Mouse (Mus musculus) embryo, embryonic 11.5 days (tissue): ENCODE data around the gene 4931429L15Rik.

Source experiments
- DNase-seq: peaks from one replicate; pipeline ENCODE4 v3.0.0-alpha.2; 2012; ENCODE audit warnings: low read depth, low spot score

The 4931429L15Rik gene

DNA sequence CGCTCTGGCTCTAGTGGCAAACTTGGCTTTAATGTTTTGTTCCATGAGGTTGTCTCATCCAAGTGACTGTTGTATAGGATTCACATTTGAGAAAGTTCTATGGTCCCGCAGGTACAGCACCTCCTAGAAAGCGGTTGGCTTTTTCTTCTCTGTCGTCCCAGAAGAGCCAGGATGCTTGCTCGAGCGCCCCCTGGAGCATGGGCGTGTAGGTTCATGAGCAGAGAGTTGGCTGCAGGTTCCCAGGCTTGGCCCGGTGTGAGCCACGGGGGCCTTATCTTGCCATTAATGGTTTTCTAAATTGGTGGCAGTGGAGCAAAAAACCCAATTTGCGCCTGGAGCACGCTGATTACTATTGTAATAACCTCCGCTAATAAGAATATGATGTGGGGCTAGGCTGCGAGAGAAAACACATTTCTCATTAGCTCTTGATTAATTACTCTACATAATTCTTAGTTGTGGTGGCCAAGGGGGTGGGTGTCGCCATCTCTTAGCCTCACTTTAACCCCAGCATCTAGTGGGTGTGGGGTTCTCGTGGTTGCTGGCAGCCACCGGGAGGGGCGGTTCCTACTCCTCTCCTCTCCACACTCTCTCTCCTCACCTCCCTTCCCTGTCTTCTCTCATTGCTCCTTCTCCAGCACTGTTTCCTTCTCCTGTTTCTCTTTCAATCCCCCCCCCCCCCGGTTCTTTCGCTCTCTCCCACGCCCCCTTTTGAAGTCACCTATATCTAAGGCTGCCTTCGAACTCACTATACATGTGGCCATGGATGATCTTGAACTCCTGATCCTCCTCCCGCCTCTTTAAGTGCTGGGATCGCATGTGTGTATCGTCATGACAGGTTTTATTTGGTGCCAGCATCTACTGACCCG is 8.2 kb upstream of the 4931429L15Rik start:
- DNase-seq: no peak

- no peak for DNase-seq
Observed at GRCm38 (mm10) chr9:46326694-46327405, 7.1 kb upstream of the 4931429L15Rik start.

DNA sequence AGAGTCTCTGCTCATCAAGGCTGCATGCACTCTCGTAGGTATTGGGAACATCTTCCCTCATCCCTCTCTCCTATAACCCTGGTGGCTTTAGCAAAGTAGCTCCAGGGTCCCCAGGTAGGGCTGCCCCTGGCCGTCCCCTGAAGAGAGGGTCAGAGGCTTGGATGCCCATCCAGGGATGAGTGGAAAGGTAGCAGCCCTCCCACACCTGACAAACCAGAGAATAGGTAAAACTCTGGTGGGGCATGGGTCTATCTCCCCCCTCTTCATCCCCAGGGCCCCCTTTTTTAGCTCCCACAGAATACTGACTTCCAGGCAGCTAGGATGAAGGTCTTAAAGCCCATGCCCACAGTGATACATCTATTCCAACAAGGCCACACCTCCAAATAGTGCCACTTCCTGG is 675 bp upstream of the 4931429L15Rik start:
- DNase-seq: no peak

- DNase-seq: no peak
Observed at GRCm38 (mm10) chr9:46317957-46318356, 1.8 kb downstream of the 4931429L15Rik start.

DNA sequence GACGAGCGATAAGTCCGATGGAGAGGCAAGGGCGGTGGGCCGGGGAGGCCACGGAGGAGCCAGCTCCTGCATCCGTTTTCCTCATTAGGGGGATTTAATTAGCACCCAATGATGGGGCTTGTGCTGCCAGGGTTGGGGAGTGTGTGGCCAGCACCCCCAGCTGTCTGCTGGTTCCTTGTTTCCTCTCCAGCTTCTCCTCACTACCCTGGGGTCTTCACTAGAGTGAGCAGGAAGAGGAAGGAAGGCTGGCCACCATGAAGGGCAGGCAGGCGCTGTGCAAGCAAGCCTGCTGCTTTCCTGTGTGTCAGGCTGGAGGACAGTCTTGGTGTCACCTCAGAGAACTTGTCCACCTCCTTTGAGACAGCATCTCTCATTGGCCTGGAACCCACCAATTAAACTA is 2.9 kb downstream of the 4931429L15Rik start:
- no peak for DNase-seq

DNA sequence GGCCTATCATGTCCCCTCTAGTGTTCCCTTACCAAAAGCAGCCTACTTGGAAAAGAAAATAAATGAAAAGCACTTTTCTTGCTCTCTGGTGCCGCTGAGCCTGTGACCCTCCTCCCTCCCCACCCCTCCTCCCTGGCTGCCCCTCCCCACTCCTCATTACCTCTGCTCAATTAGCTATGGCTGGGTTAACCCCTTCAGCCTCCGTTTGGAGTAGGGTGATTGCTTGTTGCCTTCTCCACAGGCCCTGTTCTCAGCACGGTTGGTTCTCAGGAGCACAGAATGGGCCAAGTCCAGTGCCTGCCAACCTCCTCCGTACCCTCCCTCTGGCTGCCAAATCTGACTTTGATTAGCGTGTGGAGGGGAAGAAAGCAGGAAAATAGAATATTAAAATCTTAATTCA is 3.4 kb downstream of the 4931429L15Rik start:
- DNase-seq: no peak

- no peak for DNase-seq
Observed at GRCm38 (mm10) chr9:46315807-46316365, 3.9 kb downstream of the 4931429L15Rik start.

- DNase-seq: no peak
Observed at GRCm38 (mm10) chr9:46314921-46315320, 4.9 kb downstream of the 4931429L15Rik start.

- DNase-seq: peak; percentile 71
Observed at GRCm38 (mm10) chr9:46314507-46314906, 5.3 kb downstream of the 4931429L15Rik start.

DNA sequence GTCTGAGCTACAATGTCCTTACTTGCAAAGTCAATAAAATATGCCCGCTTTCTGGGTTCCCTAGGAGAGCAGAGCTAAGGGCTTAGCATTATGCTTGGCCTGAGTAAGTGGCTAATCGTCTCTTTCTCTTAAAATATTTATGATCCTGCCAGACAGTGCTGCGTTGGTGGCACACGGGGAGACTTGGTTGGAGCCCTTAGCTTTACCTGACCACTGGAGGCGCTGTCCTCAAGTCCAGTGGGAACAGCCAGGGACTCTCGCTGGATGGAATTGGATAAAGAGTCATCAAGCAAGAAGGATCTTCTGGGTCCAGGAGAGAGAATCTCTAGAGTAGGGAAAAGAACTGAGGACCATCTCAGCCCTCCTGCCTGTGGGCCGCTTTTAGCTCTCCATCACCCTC is 10.7 kb downstream of the 4931429L15Rik start:
- DNase-seq: no peak

DNA sequence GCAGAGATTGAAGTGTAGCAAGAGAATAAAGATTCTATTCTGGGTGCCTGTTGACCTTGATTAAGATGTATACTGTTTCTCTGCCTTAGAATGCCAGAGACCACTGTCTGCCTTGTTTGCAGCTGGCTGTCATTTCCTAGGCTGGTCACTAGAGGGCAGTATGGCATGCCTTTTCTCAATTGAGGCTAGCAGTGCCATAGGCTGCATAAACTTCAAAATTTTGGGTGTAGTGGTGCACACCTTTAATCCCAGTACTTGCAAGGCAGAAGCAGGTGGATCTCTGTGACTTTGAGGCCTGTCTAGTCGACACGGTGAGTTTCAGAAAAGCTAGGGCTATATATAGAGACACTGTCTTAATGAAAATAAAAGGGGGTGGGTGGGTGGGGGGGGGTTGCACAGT is 17.6 kb downstream of the 4931429L15Rik start:
- DNase-seq: no peak

DNA sequence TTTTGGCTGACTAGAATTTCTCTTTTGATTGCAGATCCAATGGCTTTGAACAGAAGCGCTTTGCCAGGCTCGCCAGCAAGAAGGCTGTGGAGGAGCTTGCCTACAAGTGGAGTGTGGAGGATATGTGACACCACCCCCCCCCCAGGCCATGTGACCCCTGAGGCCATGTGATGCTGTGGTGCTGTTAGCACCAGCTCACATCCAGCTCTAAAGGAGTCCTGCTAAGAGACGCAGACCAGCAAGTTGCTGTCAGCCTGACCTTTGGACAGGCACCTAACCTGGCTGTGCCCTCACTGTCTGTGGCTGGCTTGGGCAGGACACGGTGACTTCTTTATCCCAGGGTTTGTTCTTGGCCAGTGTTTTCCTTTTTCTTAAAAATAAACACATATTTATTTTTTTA is 21.4 kb downstream of the 4931429L15Rik start:
- DNase-seq: no peak

GRCm38 (mm10) chr9:46282631-46283436 is 37.0 kb downstream of the 4931429L15Rik start, which contains the start of gene Bud13:
TSS of gene Bud13 (plus strand) at chr9:46283008.
- DNase-seq: peak; percentile 86

- DNase-seq: no peak
Observed at GRCm38 (mm10) chr9:46274494-46274893, 45.3 kb downstream of the 4931429L15Rik start.

GRCm38 (mm10) chr9:46272677-46273454 is 46.9 kb downstream of the 4931429L15Rik start, which contains the start of gene Zpr1:
TSS of gene Zpr1 (plus strand) at chr9:46273064.
- DNase-seq: peak; percentile 81

- DNase-seq: no peak
Observed at GRCm38 (mm10) chr9:46272070-46272469, 47.7 kb downstream of the 4931429L15Rik start.

DNA sequence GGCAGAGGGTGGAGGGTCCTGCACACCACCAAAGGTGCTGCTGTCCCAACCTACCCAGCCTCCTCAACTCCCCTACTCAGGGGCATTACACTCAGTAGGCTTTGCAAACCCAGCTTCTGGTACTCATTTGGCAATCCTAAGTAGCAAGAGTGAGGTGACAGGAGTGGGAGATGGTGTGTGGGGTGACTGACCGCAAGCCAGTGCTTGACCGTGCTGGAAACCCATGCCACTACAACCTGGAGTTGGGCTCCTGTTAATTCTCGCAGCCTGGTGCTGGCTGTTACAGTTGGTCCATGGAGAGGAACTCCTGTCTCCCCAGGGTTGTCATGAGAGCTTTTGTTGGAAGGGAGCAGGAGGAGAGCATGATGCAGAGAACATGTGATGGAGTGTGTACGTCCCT is 49.0 kb downstream of the 4931429L15Rik start:
- no peak for DNase-seq

GRCm38 (mm10) chr9:46269125-46269524 is 50.7 kb downstream of the 4931429L15Rik start:
- DNase-seq: no peak

- DNase-seq: no peak
Observed at GRCm38 (mm10) chr9:46268343-46268873, 51.4 kb downstream of the 4931429L15Rik start, which contains the start of gene Apoa5. TSS of gene Apoa5 (plus strand) at chr9:46268633.

DNA sequence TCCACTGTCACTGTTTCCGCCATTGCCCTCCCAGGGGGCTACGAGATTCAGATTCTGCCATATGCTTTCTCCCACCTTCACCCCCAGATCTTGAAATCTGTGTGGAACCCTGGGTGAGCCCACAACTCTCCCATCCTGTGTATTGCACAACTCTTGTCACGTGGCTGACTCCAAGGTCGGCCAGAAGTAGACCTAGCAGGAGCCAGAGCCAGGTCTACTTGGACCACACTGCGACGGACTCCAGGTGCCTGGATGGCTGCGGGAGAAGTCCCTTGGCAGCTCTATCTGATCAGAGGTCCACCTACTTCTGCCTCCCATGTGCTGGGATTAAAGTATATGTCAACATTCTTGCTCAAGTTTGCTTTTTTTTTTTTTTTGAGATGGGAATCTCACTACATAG is 58.7 kb downstream of the 4931429L15Rik start:
- no peak for DNase-seq
